Mouse (Mus musculus) neutrophil, adult 5-6 weeks (primary cell): ENCODE measurements around the gene Ssbp4. TPM values are rescaled to one million over a fixed set of nuclear protein-coding genes. Genes with fewer than 3 reads are reported as not detected.

Source experiments
- ATAC-seq: fragments of 151-379, 151-347 bp; 2 replicates; pipeline ENCODE4 v1.8.0; 2017; ENCODE audit warnings: mild to moderate bottlenecking, moderate TSS enrichment; ENCODE audit not compliant: insufficient number of reproducible peaks, poor library complexity, low FRiP score, severe bottlenecking; ENCODE audit errors: extremely low read depth
- total RNA-seq: library from RNA; stranded (forward); fragments of 200-1000 nt; gene quantifications from 2 replicates; pipeline ENCODE4 v1.2.3, GENCODE M21; 2017

Gene Ssbp4
- total RNA-seq, 1 experiment from 2014 or later = 31.3 TPM

DNA sequence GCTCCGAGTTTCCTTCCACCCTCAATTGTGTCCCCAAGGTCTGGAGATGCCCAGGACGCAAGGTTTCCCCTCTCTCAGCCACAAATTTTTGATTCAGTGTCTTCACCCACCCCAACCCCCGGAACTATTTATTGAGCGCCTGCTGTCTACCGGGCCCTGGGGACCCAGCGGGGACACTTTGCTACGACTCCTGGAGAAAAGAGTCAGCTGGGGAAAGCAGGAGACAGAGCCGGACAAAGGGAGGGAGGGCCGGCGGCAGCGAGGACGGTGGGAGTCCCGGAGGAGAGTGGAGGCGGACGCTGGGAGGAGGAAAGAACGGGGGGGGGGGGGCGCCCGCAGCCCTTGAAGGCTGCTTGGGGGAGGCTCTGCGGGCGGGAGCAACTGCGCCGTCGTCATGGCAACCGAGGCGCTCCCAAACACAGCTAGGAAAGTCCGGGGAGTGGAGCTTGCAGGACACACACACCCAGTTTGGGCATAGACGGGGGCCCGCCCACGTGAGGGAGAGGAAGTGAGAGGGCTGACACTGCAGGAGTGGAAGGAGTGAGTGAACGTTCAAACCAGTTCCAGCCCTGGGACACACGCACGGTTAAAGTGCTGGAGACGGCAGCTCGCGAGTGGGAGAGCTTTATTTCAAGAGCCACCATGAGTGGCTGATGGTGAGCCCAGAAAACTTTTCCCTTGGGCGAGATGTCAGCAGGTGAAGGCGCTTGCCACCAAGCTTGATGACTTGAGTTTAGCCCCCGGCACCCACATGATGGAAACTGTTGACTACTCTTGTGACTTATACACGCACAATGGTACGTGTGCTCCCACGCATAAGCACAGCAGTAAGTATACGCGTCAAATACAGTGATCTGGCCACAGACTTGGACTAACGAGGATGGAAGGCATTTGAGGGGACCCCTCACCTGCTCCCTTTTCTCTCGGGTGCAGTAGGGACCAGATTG is 1.4 kb upstream of the Ssbp4 start:
- peak; percentile 74 for ATAC-seq

DNA sequence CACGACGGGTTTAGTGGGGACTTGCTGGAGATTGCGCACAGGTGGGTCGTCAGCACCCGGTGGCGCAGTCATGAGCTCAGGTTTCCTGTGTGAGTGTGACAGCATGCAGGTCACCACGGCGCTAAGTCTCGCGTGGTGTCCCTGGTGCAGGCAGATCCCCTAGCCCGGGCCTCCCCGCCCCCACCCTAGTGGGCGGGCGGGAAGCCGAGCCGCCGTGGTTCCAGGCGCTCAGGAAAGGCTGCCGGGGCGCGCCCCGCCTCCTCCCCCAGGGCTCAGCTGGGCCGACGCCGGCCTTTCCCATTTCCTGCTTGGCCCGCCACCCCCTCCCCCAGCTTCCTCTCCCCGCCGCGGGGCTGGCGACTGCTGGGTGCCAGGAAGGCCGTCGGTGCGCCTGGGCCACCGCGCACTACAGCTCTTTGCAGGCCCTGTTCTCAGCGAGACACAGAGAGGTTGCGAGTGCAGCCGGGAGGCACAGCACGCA is 736 bp upstream of the Ssbp4 start:
- peak; percentile 37 for ATAC-seq

DNA sequence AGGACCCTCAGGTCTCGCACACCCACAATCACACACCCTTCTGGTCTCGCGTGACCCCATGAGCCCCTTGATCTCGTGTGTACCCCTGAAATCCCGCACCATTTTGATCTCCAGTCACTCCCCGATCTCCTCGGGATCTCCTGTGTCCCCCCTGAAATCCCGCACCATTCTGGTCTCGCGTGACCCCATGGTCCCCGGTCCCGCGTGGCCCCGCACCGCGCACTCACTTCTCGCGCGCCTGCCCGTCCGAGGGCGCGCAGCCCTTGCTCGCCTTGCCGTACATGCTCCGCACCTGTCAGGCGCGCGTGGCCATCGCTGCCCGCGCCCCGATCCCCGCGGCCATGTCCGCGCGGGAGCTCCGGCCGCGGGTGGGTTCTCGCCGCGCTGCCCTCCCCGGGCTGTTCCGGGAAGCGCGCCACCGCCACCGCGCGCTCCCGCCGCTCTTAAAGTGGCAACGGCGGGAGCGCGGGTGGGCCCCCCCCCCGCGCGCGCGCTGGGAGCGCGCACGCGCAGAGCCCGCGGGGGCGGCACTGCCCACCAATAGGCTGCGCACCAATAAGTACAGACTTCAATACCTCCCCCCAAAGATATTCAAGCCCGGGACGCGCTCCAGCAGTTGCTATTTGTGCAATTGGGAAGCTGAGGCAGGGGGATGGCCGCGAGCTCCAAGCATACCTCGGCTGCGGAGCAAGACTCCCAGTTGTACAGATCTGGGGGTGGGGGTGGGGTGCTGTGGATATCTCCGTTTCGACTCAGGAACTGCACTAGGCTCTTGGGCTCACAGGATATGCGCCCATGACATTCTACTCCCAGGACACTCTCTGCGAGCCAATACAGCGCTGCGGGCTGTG is 549 bp downstream of the Ssbp4 start:
- ATAC-seq = no peak

DNA sequence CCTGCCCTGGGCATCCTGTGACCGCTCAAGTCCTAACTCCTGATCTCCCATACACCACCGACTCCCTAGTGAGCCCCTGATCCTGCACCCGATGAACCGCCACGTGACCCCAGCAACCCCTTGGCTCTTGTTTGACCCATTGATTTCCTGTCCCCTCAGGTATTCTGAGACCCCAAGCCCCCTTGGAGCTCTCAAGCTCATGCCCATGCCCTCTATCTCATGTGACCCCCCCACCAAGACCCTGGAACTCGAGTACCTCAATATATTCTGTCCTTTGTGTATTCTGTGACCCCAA is 1.1 kb downstream of the Ssbp4 start:
- no peak for ATAC-seq

DNA sequence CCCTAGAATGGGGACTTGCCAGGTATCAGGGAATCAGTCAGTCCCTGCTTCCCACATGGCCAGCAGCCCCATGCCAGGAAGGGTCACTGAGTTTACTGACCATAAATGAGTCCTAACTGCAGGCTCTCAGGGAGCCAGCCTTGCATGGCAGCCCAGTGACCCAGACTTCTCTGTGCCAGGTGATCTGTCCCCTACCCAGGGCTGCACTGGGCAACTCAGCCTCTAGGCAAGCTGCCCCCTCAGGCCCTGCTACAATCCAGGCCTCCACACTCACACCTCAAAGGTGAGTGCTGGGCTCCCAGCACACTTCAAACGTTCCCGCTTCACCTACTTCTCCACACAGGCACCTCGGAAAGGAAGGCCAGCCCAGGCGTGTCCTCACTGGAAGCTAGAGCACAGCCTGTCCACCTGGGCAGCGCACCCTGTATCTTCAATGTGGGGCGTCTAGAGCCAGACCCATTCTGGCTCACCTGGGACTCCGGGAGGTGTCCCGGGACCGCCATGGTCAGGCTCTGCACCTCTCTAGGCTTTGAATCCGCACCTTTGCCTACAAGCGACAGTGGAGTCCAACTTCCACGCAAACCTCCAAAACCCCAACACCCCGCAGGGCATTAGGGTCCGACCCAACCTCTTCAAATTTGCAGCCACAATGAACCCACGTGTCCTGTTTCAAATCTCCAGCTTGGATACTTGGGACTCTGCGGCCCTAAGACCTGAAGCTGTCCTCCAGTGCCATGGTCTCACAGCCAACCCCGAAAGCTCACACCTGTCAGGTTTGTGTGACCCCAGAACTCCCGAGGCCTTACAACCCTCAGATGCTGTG is 1.7 kb downstream of the Ssbp4 start:
- ATAC-seq = no peak

DNA sequence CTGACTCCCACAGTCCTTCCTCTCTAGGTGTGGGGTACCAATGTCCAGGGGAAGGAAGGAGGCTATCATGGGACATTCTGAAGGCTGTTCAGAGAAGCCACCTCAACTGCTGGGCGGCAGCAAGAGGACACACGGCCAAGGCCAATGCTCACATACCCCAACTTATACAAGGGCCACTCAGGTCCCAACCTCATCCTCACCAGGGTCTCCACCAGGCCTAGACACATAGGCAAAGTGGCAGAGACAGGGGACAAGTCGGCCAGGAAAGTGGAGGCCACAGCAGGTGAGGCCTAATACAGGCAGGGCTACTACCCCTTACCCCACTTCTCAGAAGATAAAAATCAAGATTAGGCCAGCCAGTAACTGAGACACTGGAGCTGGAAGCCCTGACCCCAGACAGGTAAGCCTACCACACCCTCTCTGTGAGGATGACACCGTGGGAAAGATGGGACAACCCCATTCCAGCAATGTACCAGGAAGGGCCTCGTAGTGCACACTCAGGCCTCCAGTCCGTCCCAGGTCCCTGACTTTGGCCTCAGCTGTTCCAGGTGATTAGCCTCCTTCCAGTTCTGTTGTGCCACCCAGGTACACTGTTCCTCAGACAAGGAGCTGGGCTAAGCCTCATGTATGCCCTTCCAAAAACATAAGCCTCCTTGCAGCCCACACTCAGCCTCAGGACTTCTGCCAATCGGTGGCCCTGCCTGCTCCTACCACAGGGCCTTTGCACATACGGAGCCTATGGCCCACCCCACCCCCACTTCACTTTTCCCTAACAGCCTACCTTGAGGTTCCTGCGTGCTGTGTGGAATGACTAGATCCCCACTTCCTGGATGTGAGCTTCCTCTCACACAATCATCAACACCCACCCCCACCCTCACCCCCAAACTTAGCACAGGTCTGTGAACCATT is 2.5 kb downstream of the Ssbp4 start:
- no peak for ATAC-seq

DNA sequence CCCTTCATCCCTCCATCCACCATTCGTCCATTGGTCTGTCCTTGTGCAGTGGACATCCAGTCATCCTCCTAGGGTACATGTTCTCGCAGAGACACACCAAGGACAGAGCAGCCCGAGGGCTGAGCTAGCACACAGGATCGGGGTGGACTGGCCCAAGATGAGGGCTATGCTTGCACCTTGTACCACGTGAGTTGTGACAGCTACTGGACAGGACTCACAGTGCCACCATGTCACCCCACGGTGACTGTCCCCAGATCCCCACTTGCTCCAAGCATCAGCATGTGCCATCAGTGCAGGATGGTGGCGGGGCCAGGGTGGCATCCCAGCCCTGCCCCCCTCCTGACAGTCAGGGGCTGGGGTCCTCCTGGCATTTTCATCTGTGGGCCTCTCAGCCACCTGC is 4.1 kb downstream of the Ssbp4 start:
- no peak for ATAC-seq

DNA sequence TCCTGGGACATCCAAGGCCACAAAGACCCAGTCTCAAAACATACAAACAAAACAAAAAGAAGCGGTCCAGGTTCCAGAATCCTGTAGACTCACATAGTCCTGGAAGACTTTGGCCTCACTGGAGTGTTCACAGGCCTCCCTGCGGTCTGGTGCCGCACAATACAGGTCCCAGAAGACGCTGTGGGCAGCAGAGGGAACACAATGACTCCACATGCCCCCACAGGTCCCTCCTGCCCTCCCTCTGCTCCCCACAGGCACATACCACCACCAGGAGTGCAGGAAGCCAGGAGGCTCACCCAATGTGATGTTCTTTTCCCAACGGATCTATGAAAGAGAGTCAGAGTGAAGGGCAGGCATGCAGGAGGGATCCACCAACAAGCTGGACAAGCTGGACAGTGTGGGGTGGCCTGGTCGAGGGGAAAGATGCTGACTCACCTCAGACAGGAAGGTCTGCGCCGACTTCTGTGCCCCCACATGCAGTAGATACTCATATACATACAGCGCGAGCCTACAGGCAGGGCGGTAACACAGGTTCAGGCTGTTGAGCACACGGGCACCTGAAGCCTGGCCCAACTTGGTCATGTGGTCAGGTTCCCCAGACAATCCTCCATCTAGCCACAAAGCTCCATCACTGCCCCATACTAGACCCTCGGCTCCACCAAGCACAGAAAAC is 6.4 kb downstream of the Ssbp4 start:
- ATAC-seq = no peak

DNA sequence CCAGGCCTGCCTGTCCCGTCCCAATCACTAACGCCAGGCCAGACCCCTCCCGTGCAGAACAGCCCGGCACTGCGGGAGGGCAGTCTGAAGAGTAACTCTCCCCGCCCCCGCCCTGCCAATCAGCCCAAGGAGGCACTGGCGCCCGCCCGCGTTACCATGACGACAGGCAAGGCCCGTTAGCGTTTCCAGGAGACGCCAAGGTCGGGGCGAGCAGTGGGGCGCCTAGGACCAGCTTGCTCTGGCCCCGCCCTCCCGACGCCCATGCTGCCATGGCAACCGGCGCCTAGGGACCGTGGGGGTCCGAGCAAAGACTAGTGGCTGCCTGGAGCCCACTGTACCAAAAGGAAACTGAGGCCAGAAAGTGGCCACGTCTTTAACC is 7.4 kb downstream of the Ssbp4 start:
- peak; percentile 63 for ATAC-seq

DNA sequence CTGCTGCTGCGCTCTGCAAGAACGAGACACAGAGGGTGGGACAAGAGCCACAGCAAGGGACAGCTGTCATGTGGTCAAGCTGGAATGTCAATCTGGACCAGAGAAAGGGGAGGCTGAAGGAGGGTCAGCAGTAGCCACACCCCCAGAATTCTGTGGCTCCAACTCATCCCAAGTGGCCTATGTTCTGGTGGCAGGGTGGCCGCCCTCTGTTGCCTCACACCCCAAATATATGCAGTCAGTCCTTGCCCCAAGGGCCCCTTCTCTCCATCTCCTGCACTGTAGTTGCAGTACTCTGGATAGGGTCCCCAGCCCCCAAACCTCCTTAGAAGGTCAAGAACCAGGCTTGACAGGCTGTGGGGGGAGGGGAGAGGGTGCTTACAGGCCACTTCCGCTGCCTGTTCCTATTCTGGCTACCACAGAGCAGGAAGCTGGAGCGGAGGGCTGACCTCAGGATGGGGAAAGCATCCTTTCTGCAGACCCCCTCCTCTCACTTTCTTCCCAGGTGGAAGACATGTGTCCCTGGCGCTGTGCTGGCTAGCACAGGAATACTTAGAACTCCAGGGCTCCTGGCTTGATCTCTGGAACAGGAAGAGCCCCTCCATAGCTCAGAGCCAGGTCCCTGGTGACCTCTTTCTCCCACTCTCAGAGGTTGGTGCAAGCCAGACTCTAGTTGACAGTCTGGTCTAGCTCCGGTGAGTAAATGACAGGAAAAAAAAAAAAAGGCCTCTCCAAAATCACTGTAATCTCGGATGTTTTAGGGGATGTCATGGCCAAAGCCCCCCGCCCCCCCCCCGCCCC is 8.0 kb downstream of the Ssbp4 start:
- ATAC-seq = no peak

DNA sequence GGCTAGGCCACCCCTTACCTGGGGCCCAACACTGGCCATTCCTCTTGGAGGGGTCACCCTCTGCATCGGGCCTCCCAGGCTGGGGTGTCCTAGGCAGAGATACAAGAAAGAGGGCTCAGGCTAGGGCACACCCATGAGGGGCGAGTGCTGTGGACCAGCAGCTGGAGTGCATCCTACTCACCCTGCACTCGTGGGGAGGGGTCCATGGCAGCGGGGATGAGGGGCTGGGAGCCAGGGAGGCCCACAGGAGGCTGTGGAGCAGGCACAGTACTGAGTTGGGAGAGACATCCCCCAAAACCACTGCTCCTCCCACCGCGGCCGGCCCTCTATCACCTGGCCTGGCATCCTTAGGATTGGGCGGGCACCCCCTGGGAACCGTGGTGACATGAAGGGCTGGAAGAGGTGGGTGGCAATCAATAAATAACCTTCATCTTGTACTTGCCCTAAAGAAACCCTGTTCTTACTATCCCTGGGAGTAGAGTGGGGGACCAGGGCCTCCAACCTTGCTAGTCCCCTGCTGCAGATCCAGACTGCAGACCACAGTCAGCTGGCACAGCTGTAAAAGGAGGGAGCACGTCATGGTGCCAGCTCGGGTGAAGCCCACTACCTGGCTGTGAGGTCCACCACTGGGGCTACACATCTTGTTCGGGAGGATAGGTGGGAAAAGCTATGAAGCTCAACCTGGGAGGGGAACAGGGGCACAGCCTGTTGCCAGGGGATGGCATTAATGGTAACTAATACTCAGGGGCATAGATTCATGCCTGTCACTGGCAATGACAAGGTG is 9.0 kb downstream of the Ssbp4 start:
- no peak for ATAC-seq

DNA sequence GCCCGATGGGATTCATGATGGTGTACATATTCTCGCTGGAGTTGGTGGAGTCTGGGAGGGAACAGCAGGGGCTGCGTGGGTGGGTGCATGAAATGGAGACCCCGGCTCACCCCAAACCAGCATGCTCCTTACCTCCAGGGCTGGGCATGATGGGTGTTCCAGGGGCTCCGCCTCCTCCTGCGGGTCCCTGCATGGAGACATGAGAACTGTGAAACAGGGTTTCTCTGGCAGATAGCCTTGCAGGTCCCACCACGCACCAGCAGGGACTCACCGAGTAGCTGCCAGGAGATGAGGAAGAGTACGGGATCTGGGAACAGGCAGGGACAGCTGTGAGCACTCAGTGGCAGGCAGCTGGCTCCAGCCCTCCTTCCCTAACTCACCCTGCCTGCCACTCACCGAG is 9.9 kb downstream of the Ssbp4 start:
- ATAC-seq = no peak

DNA sequence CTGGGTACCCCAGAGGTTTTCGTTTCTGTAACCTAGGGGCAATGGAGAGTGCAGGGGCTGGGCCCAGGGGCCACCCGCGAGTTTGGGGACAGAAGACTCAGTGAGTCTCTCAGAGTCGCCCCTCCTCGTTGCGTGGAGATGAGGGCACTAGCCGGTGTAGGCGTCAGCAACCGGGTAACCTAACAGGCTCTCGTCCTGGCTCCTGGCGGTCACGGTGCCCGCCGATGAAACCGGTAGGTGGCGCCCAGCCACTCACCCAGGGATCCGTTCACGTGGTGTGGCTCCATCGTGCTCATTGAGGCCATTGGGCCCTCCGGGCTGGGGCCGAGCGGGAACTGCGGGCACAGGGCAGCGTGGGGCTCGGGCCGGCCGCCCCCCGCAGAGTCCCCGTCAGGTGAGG is 10.4 kb downstream of the Ssbp4 start:
- ATAC-seq = no peak

DNA sequence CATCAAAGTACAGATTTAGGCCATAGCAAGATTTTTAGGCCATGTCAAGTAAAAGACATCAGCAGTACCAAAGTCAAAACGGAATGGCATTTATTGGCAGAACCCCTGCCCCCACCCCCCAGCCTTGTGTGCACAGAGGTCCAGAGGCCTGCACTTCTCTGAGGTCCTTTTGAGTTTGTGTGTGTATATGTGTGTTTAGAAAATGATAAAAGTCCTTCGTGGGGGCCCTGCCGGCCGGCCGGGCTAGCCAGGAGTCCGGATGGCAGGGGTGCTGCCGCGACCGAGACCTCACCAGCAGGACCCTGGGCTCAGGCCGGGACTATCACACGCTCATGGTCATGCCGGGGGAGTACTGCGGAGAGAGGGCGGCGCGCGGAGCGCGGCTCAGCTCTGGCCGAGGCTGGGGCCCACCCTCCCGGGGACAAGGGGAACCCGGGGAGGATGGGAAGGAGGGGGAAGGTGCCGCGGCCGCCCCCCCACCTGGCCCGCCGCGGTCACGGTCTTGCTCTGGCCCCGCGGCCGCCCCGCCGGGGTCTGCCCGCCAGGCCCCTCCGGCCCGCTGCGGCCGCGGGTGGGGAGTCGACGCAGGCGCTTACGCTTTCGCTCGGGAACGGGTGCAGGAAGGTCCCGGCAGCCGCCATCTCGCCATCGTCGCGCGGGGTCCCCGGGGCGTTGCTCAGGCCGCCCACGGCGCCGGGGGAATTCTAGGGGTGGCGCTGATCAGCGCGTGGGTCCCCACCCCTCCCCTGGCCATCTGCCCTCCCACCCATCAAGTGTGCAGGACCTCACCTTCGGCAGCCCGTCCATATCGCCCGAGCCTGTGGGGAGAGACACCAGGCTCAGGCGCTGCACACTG is 11.0 kb downstream of the Ssbp4 start:
- ATAC-seq = no peak

DNA sequence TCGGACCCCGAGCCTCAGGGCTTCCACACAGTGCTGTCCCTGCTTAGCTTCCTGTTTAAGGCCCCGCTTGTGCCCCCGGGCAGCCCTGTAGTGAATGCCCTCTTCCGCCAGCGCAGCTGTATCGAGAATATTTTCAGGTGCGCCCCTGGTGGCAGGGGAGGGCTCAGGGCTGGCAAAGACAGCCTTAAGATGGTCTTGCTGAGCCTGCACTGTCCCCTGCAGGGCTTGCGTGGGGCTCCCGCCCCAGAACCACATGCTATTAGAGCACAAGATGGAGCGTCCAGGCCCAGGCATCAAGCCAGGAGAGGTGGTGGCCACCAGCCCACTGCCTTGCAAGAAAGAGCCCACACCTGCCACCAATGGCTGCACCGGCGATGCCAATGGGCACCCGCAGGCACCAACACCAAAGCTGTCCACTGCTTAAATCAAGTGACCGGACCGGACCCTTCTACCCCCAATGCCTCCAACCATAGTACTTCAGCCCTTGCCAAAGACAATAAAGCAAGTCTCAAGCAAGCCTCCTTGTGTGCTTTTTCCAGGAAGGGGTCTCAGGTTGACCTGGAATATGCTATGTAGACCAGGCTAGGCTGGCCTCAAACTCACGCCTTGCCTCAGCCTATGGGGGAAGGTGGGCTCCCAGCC is 11.8 kb downstream of the Ssbp4 start:
- ATAC-seq = no peak
